Mouse (Mus musculus) layer of hippocampus, adult 8-10 months (tissue): ENCODE measurements around the gene Fam219a. TPM values are rescaled to one million over a fixed set of nuclear protein-coding genes. Genes with fewer than 3 reads are reported as not detected.

Experiments used
- DNase-seq, 2 experiments: peaks; one replicate each; pipeline ENCODE4 v3.0.0; 2022; ENCODE audit warnings: low spot score in 2 of 2
- total RNA-seq, 4 experiments: library from RNA; stranded (reverse); gene quantifications; 2 replicates each; pipeline ENCODE4 v1.2.4; 2022

Fam219a gene
- total RNA-seq, 4 experiments from 2014 or later = 152 to 178 (median 165) TPM

- no peak for DNase-seq
These were observed 91.6 kb downstream of the Fam219a start for GRCm38 (mm10) chr4:41477648-41478160.

DNA sequence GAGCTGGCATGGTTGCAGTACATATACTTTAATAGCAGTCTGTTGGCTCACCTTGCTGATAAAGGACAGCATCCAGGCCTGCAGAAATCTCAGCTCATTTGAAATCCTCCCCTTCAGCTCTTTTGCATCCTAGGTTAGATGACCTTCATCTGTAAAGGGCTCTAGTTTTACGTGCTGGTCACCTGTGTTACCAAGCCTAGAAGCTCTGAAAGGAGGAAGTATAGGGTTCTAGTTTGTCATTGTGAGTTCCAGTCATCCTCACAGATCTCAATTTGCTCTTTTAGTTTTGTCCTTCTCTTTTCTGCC lies 98.0 kb downstream of the Fam219a start:
- no peak for DNase-seq

- peak; percentile 55 to 59 for DNase-seq
These were observed 98.5 kb downstream of the Fam219a start for GRCm38 (mm10) chr4:41470684-41471383.

GRCm38 (mm10) chr4:41470051-41470683 lies 99.2 kb downstream of the Fam219a start:
- DNase-seq = no peak

DNA sequence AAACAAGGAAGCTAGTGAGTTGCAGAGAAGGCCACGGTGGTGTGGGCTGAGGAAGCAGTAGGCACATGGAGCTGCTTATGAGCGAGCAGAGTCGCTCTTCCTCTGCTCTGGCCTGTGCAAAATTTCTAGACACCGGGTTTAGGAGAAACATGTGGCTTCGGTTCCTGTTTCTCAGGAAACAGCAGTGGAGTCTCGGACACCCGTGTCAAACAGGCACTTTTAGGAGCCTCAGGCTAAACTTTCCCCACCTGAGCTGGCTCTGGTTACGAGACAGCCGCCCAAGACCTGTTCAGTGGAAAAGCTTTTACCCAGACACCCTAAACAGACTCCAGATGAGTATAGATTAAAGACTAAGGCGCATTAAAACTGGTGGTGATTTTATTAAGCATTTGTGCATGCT lies 100.1 kb downstream of the Fam219a start:
- no peak for DNase-seq

DNA sequence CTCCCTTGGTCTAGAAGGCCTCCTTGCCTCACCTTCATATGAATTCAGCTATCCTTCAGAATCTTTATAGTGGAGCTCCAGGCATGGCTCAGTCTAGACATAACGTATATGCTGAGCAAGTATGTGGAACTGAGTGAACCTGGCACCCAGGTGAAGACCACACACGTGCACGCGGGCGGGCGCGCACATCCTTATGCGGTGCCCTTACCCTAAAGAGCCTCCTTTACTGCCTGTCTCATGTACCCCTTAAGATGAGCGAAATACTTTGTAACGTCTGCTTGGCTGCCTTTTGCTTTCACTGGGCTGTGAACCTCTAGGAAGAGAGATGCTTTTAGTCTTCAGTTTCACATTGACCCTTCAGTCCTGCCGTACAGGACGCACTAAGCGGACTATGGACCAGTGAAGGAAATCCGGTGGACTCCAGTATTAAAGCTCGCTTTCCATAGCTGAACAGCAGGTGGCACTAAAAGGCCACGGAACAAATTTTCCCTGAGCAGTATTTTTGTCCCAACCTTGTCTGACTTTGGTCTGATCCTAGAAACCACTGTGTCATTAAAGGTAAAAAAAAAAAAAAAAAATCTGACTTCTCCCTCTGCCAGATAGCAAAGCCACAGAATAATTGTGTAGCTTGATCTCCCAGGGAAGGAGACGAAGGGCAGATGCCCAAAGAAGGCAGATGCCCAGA lies 100.8 kb downstream of the Fam219a start:
- peak; percentile 36 to 68 for DNase-seq

Other genes starting within 250 kb of the Fam219a start
- 10 to 100 TPM; 42.1 to 48.0 (median 44.9) TPM for gene Ubap1, start 220.5 kb downstream of the Fam219a start, total RNA-seq
- 1 to 10 TPM in 3 of 4 experiments, under 1 TPM in 1; 0.97 to 1.9 (median 1.7) TPM for gene Kif24, start 104.7 kb downstream of the Fam219a start, total RNA-seq
- gene Nudt2, start 104.4 kb downstream of the Fam219a start, total RNA-seq = 10 to 100 TPM; 26.1 to 31.0 (median 29.8) TPM
- 10 to 100 TPM; 19.3 to 32.8 (median 26.6) TPM for gene AI464131, start 66.5 kb downstream of the Fam219a start, total RNA-seq
- 1 to 10 TPM; 3.2 to 5.0 (median 4.6) TPM for gene 1110017D15Rik, start 52.2 kb downstream of the Fam219a start, total RNA-seq
- 1 to 10 TPM; 3.6 to 8.4 (median 5.9) TPM for gene Dnaic1, start 237 bp upstream of the Fam219a start, total RNA-seq
- gene Enho, start 70.8 kb upstream of the Fam219a start, total RNA-seq = 10 to 100 TPM; 51.7 to 56.4 (median 54.1) TPM
- 10 to 100 TPM; 84.3 to 93.9 (median 90.2) TPM for gene Cntfr, start 127.6 kb upstream of the Fam219a start, total RNA-seq
- 10 to 100 TPM; 39.9 to 44.4 (median 41.6) TPM for gene Il11ra1, start 130.5 kb upstream of the Fam219a start, total RNA-seq
- gene Rpp25l, start 144.0 kb upstream of the Fam219a start, total RNA-seq = 10 to 100 TPM; 25.7 to 31.7 (median 30.2) TPM
- 100 to 1,000 TPM; 141 to 156 (median 152) TPM for gene Dctn3, start 153.6 kb upstream of the Fam219a start, total RNA-seq
- not detected for gene Arid3c, start 161.6 kb upstream of the Fam219a start, total RNA-seq
- 10 to 100 TPM; 52.0 to 67.1 (median 53.6) TPM for gene Galt, start 185.7 kb upstream of the Fam219a start, total RNA-seq
- 10 to 100 TPM; 37.7 to 46.8 (median 40.6) TPM for gene Sigmar1, start 186.6 kb upstream of the Fam219a start, total RNA-seq
- 100 to 1,000 TPM; 121 to 139 (median 130) TPM for gene Ccl27a, start 204.7 kb upstream of the Fam219a start, total RNA-seq